Mouse (Mus musculus): Measurements from ENCODE around the gene Pdzd3. TPM values are rescaled to one million over a fixed set of nuclear protein-coding genes. Genes with fewer than 3 reads are reported as not detected.
"Not testable (repeated sequence)": the region's sequence is repeated elsewhere in the genome, so short reads cannot be mapped to it uniquely, and the experiment has no call there.

The Pdzd3 gene
- total RNA-seq (2015) (0.07 and 0.34 TPM in 2 replicates), total RNA-seq (2017) (not detected in 2 replicates)

DNA sequence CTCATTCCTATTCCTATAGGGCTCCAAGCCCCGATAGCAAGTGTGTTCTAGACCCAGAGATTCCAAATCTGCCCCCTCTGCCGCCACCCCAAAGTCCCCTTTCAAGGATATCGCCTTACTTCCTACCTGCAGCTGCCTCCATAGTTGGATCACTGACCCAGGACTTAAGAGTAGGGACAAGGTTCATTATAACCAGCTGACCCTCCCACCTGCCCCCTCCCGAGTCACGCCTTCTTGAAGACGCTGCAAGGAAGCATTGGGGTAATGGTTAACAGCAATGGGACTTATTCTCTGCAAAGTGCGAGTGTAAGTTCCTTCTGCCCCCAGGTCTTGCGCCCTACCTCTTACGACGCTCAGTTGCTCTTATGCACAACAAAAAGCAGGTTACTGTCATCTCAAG lies at the start of gene Pdzd3:
TSS of gene Pdzd3 (minus strand) at position 158 of the 400 bp plus-strand sequence.
- ATAC-seq (ENCODE audit: poor library complexity, severe bottlenecking), result no peak

DNA sequence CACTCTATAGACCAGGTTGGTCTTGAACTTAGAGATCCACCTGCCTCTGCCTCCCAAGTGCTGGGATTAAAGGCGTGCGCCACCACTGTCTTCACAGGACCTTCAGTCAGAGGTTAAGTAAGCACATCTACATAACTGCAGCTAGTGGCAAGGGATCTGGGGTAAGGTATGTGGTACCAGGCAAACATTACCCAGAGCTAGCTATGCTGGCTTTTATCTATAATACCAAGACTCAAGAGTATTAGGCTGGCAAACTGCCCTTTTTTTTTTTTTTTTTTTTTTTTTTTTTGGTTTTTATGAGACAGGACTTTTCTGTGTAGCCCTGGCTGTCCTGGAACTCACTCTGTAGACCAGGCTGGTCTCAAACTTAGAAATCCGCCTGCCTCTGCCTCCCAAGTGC lies 48.7 kb upstream of the Pdzd3 start:
- not testable (repeated sequence) for ATAC-seq (ENCODE audit: poor library complexity, severe bottlenecking)

DNA sequence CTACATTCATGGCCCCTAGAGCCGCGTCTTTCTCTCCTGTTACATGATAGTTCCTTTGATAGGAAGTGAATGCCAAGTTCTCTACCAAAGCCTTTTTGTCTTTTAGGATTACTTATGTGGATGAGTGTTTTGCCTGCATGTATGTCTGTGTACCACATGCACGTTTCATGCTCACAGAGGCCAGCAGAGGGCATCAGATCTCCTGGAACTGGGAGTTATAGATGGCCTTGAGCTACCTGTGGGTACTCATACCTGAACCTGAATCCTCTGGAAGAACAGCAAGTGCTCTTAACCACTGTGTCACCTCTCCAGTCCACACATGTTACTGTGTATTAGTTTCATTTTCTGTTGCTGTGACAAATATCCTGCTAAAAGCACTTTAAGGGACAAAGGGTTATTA lies 41.2 kb upstream of the Pdzd3 start:
- ATAC-seq (ENCODE audit: poor library complexity, severe bottlenecking), result peak; percentile 72

DNA sequence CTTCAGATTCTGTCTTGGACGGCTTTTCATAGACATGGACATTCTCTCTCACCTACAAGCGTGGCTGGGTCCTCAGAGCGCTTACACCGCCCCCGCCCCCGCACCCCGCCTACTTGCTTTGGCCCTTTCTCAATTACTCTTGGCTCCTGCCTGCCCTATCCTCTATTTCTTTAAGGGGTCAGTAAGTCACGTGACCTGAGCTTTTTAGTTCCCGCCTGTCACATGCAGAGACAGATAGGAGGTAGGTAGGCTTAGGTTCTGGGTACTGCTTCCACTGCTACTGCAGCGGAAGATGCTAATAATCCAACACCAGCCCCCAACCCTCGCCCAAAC lies 37.7 kb upstream of the Pdzd3 start:
- no peak for ATAC-seq (ENCODE audit: poor library complexity, severe bottlenecking)

DNA sequence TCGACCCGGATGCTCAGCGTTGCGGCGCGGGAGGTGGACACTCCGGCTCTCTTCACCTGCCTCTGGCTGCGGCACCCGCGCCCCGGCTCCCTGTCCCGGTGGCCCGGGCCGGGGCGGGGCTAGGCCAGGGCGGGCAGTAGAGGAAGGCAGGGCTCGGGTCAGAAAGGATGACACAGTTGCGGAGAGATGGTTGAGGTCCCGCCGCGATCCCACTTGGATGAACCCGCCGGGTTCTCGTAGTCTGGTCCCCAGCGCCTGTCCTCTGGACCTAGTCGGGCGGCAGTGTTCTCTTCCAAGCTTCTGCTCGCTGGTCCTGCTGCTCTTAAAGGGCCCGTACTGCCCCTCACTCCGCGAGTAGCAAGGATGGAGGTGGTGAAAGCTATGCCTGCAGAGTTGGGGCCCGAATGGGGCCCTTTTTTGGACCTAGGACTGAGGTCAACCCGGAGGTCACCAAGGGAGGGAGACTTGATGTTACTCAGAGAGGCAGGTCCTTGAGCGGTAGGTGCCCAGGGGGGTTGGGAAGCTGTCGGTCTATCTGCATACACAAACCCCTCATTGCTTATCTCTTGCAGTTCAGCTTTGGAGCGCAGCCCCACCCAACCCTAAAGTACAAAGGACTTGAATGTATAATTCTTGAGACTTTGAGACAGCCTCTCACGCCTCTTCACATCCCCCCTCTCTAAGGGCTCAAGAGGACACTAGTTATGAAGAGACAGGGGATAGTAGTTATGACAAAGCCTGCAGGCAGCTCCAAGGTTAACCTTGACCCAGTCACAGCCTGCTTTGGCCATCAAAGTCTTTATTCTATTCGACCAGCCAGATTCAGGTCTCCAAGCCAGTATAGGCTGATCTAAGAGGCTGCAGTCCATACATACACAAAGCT lies 37.0 kb upstream of the Pdzd3 start, which contains the start of gene Abcg4:
TSS of gene Abcg4 (minus strand) at position 540 of the 883 bp plus-strand sequence.
- ATAC-seq (ENCODE audit: poor library complexity, severe bottlenecking), result peak; percentile 41

DNA sequence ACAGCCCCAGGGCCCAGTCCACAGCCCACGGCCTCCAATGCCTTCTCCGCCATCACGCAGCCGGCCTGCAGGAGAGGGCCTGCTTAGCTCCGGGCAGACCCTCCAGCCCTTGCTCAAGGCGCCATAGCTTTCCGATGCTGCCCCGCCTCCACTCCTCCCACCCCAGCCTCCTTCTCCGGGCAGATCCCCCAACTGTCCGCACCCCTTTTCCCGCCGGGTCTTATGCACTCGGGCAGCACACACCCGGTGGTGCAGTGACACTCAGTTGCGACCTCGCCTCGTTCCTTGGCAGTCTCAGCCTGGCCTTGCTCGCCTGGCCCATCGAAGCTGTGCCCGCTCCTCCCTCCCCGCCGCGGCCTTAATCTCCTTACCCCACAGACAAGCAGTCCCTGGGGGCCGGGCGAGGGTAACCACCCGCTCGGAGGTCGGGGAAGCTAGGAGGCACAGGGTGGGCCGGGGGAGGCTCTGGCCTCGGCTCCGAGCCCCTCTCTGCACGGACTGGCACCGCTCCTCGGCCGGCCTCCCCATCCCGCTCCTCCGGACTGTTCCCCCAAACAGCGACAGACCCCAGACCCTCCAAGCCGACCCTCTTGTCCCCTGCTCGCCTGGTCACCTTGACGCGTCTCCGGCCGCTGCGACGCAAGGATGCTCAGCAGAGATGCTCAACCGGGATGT lies 36.3 kb upstream of the Pdzd3 start:
- peak; percentile 25; the same call in 1 of the 2 replicates for ATAC-seq (ENCODE audit: poor library complexity, severe bottlenecking)

DNA sequence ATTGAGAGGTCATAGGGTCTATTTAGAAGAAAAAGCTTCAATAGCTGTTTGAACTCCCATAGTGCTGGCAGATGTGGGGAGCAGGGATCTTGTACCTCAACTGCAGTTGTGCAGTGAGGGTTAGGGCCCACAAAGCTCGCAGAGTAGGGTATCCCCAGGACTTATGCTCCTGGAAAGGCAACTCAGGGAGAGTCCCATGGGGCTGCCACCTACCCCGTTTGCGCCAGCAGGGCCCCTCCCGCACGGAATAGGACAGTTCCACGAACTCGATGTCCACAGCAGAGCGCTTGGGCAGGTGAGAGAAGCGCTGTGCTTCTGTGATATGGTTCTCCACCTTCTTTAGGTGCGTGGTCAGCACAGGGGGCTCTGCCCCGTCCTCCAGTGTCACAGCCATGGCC lies 35.7 kb upstream of the Pdzd3 start:
- 0 out of 2 replicates have a peak, but pooled peaks have one; percentile 5 for ATAC-seq (ENCODE audit: poor library complexity, severe bottlenecking)

DNA sequence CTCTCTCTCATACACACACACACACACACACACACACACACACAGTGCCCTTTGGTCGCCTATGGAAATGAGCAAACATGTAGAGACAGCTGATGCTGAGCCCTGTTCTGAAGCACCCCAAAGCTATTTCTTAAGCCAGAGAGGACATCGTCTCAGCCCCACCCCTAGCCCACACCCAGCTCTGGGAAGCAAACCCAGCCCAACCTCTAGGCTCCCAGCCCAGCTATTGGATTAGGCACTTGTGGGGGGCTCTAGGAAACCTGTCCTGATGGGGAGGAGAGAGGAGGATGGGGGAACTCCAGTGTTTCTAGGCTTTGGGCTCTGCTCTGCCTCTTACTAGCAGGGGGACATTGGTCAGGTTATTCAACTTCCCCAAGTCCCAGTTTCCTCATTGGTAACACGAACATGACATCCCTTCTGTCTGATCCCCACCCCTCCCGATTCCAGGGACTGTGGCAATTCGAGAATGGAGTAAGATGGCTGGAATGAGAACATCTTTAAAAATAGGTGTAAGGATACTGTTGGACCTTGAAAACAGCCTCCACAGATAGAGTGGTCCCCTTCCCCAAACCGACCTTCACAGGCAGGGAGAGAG lies 35.1 kb upstream of the Pdzd3 start:
- ATAC-seq (ENCODE audit: poor library complexity, severe bottlenecking), result peak; percentile 39

DNA sequence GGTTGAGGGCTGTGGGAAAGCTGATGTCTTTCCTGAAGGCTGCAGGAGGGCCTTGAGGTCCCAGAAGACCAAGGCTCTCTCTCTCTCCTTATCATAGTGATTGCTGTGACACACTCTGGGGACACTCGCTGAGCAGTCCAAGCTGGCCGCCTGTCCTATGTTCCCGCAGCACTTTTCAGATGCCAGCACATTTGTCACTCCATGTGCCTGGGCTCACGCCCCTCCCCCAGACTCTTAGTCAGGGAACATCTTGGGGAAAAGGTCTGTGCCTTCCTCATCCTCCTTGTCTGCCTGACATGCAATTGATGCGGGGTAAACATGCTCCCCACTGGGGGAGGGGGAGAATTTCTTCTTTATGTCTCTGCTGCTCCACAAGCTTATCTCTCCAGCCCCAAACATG lies 31.9 kb upstream of the Pdzd3 start:
- ATAC-seq (ENCODE audit: poor library complexity, severe bottlenecking), result no peak

DNA sequence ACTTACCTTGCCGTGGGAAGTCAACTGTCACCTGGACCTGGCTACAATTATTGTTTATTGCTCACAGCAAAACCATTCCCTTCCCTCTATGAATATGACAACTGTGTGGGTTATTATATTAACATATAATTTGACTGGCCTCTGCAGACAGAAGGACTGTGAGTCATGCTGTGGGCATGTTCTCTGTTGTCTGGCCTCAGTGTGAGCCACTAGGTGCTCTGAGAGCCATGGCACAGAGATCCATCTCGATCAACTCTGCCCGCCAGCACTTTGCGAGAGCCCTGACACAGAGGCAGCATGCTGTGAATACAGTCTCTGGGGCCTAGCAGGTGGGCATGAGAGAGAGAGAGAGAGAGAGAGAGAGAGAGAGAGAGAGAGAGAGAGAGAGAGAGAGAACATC lies 18.7 kb upstream of the Pdzd3 start:
- ATAC-seq (ENCODE audit: poor library complexity, severe bottlenecking), result no peak

DNA sequence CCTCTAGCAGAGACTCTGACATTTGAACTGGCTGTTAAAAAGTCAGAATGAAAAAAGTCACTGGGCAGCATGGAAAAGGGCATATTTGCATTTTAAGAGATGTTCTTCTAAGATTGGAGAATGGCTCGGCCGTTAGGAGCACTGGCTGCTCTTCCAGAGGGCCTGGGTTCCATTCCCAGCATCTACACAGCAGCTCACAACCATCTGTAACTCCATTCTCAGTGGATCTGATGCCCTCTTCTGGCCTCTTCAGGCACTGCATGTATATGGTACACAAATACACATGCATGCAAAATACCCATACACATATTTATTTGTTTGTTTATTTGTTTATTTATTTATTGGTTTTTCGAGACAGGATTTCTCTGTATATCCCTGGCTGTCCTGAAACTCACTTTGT lies 17.8 kb upstream of the Pdzd3 start:
- no peak for ATAC-seq (ENCODE audit: poor library complexity, severe bottlenecking)

DNA sequence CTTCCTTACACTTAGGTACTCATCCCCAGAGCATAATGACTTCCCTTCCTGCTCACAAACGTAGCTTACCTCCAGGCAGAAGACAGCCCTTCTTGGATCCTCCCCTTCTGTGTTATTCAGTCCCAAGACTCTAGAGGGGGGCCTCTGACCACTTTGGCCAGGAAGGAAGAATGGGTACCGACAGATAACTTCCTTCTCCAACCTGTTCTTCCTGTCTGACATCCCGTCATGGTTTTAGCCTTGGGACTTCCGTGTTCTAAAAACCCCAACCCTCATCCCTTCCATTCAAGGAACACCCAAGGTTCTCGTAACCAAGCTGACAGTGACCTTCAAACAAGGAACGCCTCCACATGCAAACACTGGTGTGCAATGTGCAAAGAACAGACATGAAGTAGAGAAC lies 17.2 kb upstream of the Pdzd3 start, which contains the start of gene Nlrx1:
TSS of gene Nlrx1 (minus strand) at position 168 of the 400 bp plus-strand sequence.
- peak; percentile 72 for ATAC-seq (ENCODE audit: poor library complexity, severe bottlenecking)

DNA sequence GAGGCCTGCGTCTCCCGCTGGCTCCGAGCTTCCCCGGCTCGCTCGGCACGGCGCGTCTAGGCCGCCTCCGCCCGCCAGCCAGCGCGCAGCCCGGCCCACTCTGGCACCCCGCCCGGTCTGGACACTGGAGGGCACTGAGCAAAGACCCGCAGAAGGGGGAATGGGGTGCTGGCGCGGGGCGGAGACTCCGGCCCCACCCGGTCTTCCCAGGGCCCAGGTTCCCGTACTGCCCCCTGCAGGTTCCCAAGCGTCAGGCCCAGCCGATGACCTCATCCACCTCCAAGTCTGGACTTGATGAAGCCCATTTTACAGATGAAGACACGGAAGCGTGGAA lies 16.7 kb upstream of the Pdzd3 start:
- peak; percentile 87 for ATAC-seq (ENCODE audit: poor library complexity, severe bottlenecking)

DNA sequence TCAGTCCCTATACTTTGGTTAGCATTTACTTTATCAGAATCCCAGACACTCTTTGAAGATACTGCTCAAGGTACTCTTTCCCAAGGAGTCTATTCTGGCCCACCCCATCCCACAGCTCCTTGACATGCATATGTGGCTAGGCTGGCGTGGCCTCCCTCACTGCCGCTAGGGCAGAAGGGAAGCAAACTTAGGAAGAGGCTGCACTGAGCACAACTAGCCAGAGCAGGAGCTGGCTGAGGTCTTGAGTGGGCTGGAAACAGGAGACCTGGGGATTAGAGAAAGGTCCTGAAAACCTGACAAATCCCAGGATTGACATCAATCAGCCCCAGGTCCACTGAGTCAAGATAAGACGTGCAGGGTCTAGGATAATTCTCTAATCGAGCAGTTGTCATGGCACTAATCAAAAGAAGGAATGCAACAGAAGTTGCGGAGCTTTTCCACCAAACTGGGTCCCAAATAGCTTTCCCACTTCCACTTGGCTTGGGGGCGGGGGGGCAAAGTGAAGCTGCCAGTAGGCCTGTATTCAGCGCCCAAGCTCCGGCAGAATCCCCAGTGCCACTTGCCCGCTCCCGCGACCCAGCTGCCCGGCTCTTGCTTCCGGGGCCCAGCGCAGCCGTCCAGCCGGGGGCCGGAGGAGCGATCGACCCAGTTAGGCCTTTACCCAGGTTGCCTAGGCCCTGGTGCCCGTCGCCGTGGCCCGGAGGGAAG lies 16.2 kb upstream of the Pdzd3 start:
- no peak for ATAC-seq (ENCODE audit: poor library complexity, severe bottlenecking)

DNA sequence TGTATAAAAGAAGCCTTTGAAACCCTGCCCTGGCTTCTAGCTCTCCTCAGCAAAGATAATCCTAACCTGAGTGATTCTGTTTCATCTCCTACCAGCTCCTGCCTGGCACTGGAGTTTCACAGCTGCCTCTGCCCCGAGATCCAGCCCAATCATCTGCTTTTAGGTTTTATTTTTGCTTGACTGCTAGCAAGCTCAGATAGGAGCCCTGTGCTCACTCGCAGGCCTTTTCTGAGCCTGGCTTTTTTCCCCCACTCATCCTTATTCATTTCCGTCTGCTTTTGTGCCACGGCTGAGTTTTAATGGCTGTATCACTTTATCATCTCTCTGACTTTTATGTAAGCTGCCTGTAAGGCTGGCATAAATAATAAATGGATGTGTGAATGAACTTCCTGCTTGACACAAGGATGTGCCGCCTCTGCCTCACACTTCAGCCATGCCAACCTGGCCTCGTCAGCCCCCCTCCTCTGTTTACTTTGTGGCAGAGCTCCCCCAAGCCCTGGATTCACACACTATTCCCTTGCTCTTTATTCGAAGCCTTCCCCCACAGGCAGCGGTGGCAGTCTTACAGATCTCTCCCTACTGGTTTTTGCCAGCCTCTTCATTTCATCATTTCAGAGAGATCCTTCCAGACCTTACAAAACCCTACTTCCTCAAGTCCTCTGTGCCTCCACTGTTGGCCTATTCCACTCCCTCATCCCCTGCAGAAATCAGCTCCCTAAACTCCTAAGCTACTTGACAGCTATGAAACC lies 15.4 kb upstream of the Pdzd3 start:
- ATAC-seq (ENCODE audit: poor library complexity, severe bottlenecking), result peak; percentile 41

DNA sequence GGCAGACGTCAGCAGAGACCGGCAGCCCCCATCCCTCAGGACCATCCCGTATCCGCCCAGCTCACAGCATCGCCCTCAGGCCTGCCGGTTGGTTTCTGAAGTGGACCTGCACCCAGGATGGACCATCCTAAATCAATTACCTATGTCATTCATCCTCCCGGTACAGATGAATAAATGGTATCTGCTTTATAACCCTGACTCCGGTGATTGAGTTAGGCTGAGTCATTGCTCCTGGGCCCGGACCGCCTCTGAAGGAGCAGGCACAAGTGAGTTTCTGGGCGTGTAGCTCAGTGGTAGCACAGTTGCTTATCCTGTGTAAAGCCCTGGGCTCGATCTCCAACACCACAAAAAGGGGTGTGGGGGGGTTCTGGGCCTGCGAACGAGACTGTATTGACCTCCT lies 10.1 kb upstream of the Pdzd3 start:
- ATAC-seq (ENCODE audit: poor library complexity, severe bottlenecking), result no peak

DNA sequence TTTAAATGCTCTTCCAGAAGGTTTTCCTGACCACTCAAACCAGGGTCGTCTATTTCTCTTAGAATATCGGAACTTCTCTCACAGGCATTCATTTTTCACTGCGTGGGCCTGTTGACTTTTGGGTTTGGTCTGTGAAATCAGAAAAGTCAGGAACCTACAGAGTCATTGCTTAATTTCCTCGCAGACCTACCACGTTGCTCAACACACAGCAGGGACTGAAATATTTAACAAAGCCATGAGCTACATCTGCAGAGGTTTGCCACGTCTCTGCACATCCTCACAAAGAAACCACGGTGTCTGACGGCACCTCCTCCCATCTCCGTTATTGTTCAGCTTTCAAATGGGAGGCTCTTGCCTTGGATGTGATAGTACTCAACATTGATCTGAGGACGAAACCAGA lies 7.7 kb upstream of the Pdzd3 start:
- peak; percentile 69 for ATAC-seq (ENCODE audit: poor library complexity, severe bottlenecking)

DNA sequence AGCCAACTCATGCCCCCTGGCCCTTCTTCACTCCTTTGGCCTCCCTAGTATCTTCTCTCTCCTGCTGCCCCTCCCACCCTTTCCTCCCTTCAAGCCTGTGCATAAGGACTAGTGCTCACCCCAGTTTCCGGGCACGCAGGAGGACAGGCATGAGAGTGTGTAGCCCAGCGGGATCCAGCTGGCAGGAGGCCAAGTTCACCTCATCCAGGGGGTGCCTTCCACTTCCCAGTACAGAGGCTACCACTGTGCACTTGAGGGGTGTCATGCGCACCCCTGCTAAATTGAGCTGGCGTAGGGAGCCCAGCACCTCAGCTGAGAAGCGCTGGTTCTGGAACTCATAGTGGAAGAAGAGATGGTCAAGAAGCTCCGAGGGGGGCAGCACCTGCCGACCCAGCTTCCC lies 4.9 kb upstream of the Pdzd3 start:
- no peak for ATAC-seq (ENCODE audit: poor library complexity, severe bottlenecking)

DNA sequence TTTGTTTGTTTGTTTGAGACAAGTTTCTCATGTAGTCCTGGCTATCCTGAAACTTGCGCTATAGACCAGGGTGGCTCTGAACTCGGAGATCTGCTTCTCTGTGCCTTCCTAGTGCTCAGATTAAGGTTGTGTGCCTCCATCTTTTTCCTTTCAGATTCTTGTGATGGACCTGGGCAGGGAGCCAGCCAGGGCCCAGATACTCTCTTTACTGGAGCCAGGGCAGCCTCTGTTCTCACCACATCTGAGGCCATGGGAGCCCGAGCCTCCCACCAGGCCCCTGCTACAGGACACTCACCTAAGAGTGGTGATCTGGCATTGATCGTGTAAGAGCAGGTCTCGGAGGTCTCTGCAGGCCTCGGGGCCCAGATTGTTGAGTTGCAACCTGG lies 3.9 kb upstream of the Pdzd3 start:
- no peak for ATAC-seq (ENCODE audit: poor library complexity, severe bottlenecking)

DNA sequence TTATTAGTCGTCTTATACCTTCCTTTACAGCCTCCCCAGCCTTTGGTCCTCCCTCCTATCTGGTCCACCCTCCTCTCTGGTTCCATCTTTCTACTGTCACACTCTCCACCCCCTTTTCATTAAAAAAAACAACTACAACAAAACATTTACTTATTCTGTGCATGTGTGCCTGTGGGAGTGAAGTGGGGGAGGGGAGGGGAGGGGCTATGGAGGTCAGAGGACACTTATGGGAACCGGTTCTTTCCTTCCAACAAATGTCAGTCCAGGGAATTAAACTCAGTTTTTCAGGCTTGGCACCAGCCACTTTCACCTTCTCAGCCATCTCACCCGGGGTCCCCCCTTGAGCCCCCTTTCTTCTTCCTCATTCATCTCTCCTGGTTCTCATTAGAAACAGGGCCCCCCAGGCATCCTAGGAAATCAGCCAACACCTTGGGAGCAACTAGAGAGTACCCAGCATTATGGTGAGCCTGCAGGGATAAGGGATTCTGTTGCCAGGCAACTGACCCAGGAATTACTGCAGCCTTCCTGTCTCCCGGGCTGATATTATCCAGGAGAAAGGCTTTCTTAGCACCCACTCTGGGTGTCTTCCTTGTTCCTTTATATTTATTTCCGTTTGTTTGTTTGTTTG lies 3.4 kb upstream of the Pdzd3 start:
- ATAC-seq (ENCODE audit: poor library complexity, severe bottlenecking), result no peak

Measured in megakaryocyte, adult 5-6 weeks (primary cell).